Mouse (Mus musculus) hindbrain, embryonic 14.5 days (tissue): ENCODE data around the gene Tbc1d30. TPM values are rescaled to one million over a fixed set of nuclear protein-coding genes. Genes with fewer than 3 reads are reported as not detected.

ENCODE experiments used
- ATAC-seq: fragments of 200-750 bp; cut with Nextera tagmentation; 2 replicates; pipeline ENCODE4 v1.8.0; 2017; ENCODE audit warnings: moderate number of reproducible peaks, mild to moderate bottlenecking, moderate TSS enrichment, moderate library complexity; ENCODE audit not compliant: low FRiP score
- DNase-seq: peaks from one replicate; pipeline ENCODE4 v3.0.0-alpha.2; 2015; ENCODE audit warnings: low spot score
- H3K27ac ChIP-seq: fragments of 300-500 bp; sonication (generic); 2 replicates; pipeline ENCODE4 v1.5.1; 2014; ENCODE audit warnings: mild to moderate bottlenecking, moderate library complexity
- H3K27me3 ChIP-seq: fragments of 300-500 bp; sonication (generic); 2 replicates; pipeline ENCODE4 v1.6.1; 2014; ENCODE audit warnings: mild to moderate bottlenecking, low read length, mixed read lengths; ENCODE audit not compliant: control insufficient read depth, insufficient read depth
- H3K36me3 ChIP-seq: fragments of 300-500 bp; sonication (generic); replicated peaks from 2 replicates; pipeline ENCODE4 v1.6.1; 2014; ENCODE audit not compliant: control insufficient read depth, insufficient read depth
- H3K4me1 ChIP-seq: fragments of 300-500 bp; sonication (generic); replicated peaks from 2 replicates; pipeline ENCODE4 v1.6.1; 2014; ENCODE audit warnings: antibody characterized with exemption, low read length, mixed read lengths; ENCODE audit not compliant: control insufficient read depth, insufficient read depth
- H3K4me2 ChIP-seq: fragments of 300-500 bp; sonication (generic); replicated peaks from 2 replicates; pipeline ENCODE4 v1.6.1; 2014; ENCODE audit warnings: mild to moderate bottlenecking, moderate library complexity
- H3K4me3 ChIP-seq: fragments of 300-500 bp; sonication (generic); replicated peaks from 2 replicates; pipeline ENCODE4 v1.5.1; 2014; ENCODE audit warnings: mild to moderate bottlenecking, low read length
- H3K9ac ChIP-seq: fragments of 300-500 bp; sonication (generic); 2 replicates; pipeline ENCODE4 v1.6.1; 2014
- H3K9me3 ChIP-seq: fragments of 300-500 bp; sonication (generic); 2 replicates; pipeline ENCODE4 v1.6.1; 2016; ENCODE audit warnings: low read length; ENCODE audit not compliant: control insufficient read depth
- WGBS: fragments of 180-500 bp; shearing (Covaris S2); extraction: QIAGEN DNeasy Blood & Tissue Kit; methylation state at CpG from one replicate; pipeline ENCODE4 v1.1.7; 2014; 5-methylcytosine and 5-hydroxymethylcytosine counted together
- polyA plus RNA-seq: library from polyadenylated mRNA; unstranded; fragments of >200 nt; fragmentation: Nextera tagmentation; extraction: Ambion mirVana; gene quantifications from 2 replicates; pipeline ENCODE4 v1.2.1, GENCODE M21; 2014

Gene Tbc1d30
- polyA plus RNA-seq, 1 experiment from 2014 or later = 24.8 TPM

GRCm38 (mm10) chr10:121251191-121251590 is 99.9 kb downstream of the Tbc1d30 start:
- Histone ChIP-seq H3K27ac (no peak overlapping the region), H3K9ac (no peak overlapping the region), H3K4me2 (no peak overlapping the region), H3K36me3 (no peaks in the 10 kb centered on the region), H3K4me3 (no peak overlapping the region), H3K4me1 (no peaks in the 10 kb centered on the region), H3K27me3 (no peaks in the 10 kb centered on the region), H3K9me3 (no peaks in the 10 kb centered on the region)
- DNase-seq = no peak
- WGBS = 67% methylated on average over 8 of the region's 8 CpGs
- ATAC-seq = no peak

- Histone ChIP-seq H3K9me3 (no peaks in the 10 kb centered on the region), H3K27ac (no peak overlapping the region), H3K4me2 (no peak overlapping the region), H3K36me3 (no peaks in the 10 kb centered on the region), H3K4me1 (no peaks in the 10 kb centered on the region), H3K4me3 (no peak overlapping the region), H3K27me3 (no peaks in the 10 kb centered on the region), H3K9ac (no peak overlapping the region)
- 93% methylated on average over 4 of the region's 4 CpGs for WGBS
- DNase-seq = no peak
- ATAC-seq = no peak
Measured at GRCm38 (mm10) chr10:121249820-121250219, 101.3 kb downstream of the Tbc1d30 start.

- no peak overlapping the region for H3K27ac ChIP-seq
- no peak overlapping the region for H3K4me3 ChIP-seq
- no peaks in the 10 kb centered on the region for H3K4me1 ChIP-seq
- no peak overlapping the region for H3K4me2 ChIP-seq
- ATAC-seq (no peak), DNase-seq (no peak)
- no peaks in the 10 kb centered on the region for H3K36me3 ChIP-seq
- no peaks in the 10 kb centered on the region for H3K9me3 ChIP-seq
- H3K9ac ChIP-seq = no peak overlapping the region
- H3K27me3 ChIP-seq = no peaks in the 10 kb centered on the region
- WGBS = 96% methylated on average over 11 of the region's 11 CpGs
Measured at GRCm38 (mm10) chr10:121247545-121247944, 103.5 kb downstream of the Tbc1d30 start.

GRCm38 (mm10) chr10:121246971-121247370 is 104.1 kb downstream of the Tbc1d30 start:
- WGBS = 75% methylated on average over 21 of the region's 21 CpGs
- no peak for ATAC-seq

GRCm38 (mm10) chr10:121243373-121244207 is 107.5 kb downstream of the Tbc1d30 start:
- H3K27me3 ChIP-seq = no peaks in the 10 kb centered on the region
- H3K9me3 ChIP-seq = no peaks in the 10 kb centered on the region
- no peak overlapping the region for H3K4me2 ChIP-seq
- no peak overlapping the region for H3K9ac ChIP-seq
- ATAC-seq (no peak), DNase-seq (no peak)
- 87% methylated on average over 23 of the region's 23 CpGs for WGBS
- no peaks in the 10 kb centered on the region for H3K36me3 ChIP-seq
- no peaks in the 10 kb centered on the region for H3K4me1 ChIP-seq
- no peak overlapping the region for H3K4me3 ChIP-seq
- no peak overlapping the region for H3K27ac ChIP-seq

More at GRCm38 (mm10) chr10:121246971-121247370, 104.1 kb downstream of the Tbc1d30 start:
- Histone ChIP-seq H3K4me1 (no peaks in the 10 kb centered on the region), H3K27ac (no peak overlapping the region), H3K4me3 (no peak overlapping the region), H3K9me3 (no peaks in the 10 kb centered on the region), H3K27me3 (no peaks in the 10 kb centered on the region), H3K36me3 (no peaks in the 10 kb centered on the region), H3K9ac (no peak overlapping the region), H3K4me2 (no peak overlapping the region)
- no peak for DNase-seq

GRCm38 (mm10) chr10:121242596-121242995 is 108.5 kb downstream of the Tbc1d30 start:
- no peak overlapping the region for H3K27ac ChIP-seq
- no peak overlapping the region for H3K9ac ChIP-seq
- DNase-seq (no peak), ATAC-seq (no peak)
- 62% methylated on average over 10 of the region's 10 CpGs for WGBS
- no peaks in the 10 kb centered on the region for H3K9me3 ChIP-seq
- no peaks in the 10 kb centered on the region for H3K27me3 ChIP-seq
- H3K4me2 ChIP-seq = no peak overlapping the region
- no peaks in the 10 kb centered on the region for H3K4me1 ChIP-seq
- H3K4me3 ChIP-seq = no peak overlapping the region
- no peaks in the 10 kb centered on the region for H3K36me3 ChIP-seq

- no peaks in the 10 kb centered on the region for H3K4me1 ChIP-seq
- H3K9me3 ChIP-seq = no peaks in the 10 kb centered on the region
- no peak for ATAC-seq
- no peak overlapping the region for H3K4me2 ChIP-seq
- H3K9ac ChIP-seq = no peak overlapping the region
- H3K27ac ChIP-seq = no peak overlapping the region
- 88% methylated on average over 10 of the region's 10 CpGs for WGBS
- H3K27me3 ChIP-seq = no peaks in the 10 kb centered on the region
- H3K36me3 ChIP-seq = no peaks in the 10 kb centered on the region
- no peak for DNase-seq
- no peak overlapping the region for H3K4me3 ChIP-seq
Measured at GRCm38 (mm10) chr10:121239065-121239464, 112.0 kb downstream of the Tbc1d30 start.

- Histone ChIP-seq H3K36me3 (no peaks in the 10 kb centered on the region), H3K4me2 (no peak overlapping the region), H3K4me1 (no peaks in the 10 kb centered on the region), H3K27me3 (no peaks in the 10 kb centered on the region), H3K27ac (no peak overlapping the region), H3K9me3 (no peaks in the 10 kb centered on the region), H3K4me3 (no peak overlapping the region), H3K9ac (no peak overlapping the region)
- ATAC-seq (no peak), DNase-seq (no peak)
- 47% methylated on average over 16 of the region's 16 CpGs for WGBS
Measured at GRCm38 (mm10) chr10:121238551-121238950, 112.5 kb downstream of the Tbc1d30 start.

GRCm38 (mm10) chr10:121237377-121237776 is 113.7 kb downstream of the Tbc1d30 start:
- Histone ChIP-seq H3K4me2 (no peak overlapping the region), H3K36me3 (no peaks in the 10 kb centered on the region), H3K9ac (no peak overlapping the region), H3K9me3 (no peaks in the 10 kb centered on the region), H3K4me3 (no peak overlapping the region), H3K27me3 (no peaks in the 10 kb centered on the region), H3K4me1 (no peaks in the 10 kb centered on the region), H3K27ac (no peak overlapping the region)
- no peak for DNase-seq
- ATAC-seq = no peak
- 87% methylated on average over 5 of the region's 5 CpGs for WGBS
